Mouse (Mus musculus) heart, postnatal 0 days (tissue): ENCODE data around the gene Crybg3. TPM values are rescaled to one million over a fixed set of nuclear protein-coding genes. Genes with fewer than 3 reads are reported as not detected.

ENCODE experiments used
- ATAC-seq: fragments of 200-750 bp; cut with Nextera tagmentation; 2 replicates; pipeline ENCODE4 v1.8.0; 2017; ENCODE audit warnings: low read depth, moderate number of reproducible peaks, moderate library complexity; ENCODE audit not compliant: insufficient read depth
- DNase-seq: peaks from one replicate; pipeline ENCODE4 v3.0.0-alpha.2; 2016; ENCODE audit warnings: low spot score
- H3K27ac ChIP-seq: fragments of 300-500 bp; sonication (generic); 2 replicates; pipeline ENCODE4 v1.5.1; 2014; ENCODE audit warnings: low read depth, mild to moderate bottlenecking
- H3K27me3 ChIP-seq: fragments of 300-500 bp; sonication (generic); 2 replicates; pipeline ENCODE4 v1.6.1; 2014; ENCODE audit warnings: low read length, mixed read lengths; ENCODE audit not compliant: control insufficient read depth, insufficient read depth
- H3K36me3 ChIP-seq: fragments of 300-500 bp; sonication (generic); replicated peaks from 2 replicates; pipeline ENCODE4 v1.6.1; 2014; ENCODE audit warnings: low read length, mixed read lengths; ENCODE audit not compliant: control insufficient read depth, insufficient read depth
- H3K4me1 ChIP-seq: fragments of 300-500 bp; sonication (generic); 2 replicates; pipeline ENCODE4 v1.6.1; 2014; ENCODE audit warnings: antibody characterized with exemption; ENCODE audit not compliant: control insufficient read depth, insufficient read depth
- H3K4me2 ChIP-seq: fragments of 300-500 bp; sonication (generic); 2 replicates; pipeline ENCODE4 v1.6.1; 2014; ENCODE audit warnings: low read depth, mild to moderate bottlenecking, low read length, moderate library complexity
- H3K4me3 ChIP-seq: fragments of 300-500 bp; sonication (generic); 2 replicates; pipeline ENCODE4 v1.5.1; 2014; ENCODE audit warnings: low read depth, low read length
- H3K9ac ChIP-seq: fragments of 300-500 bp; sonication (generic); replicated peaks from 2 replicates; pipeline ENCODE4 v1.6.1; 2014; ENCODE audit warnings: low read depth, low read length, mixed read lengths
- H3K9me3 ChIP-seq: fragments of 300-500 bp; sonication (generic); replicated peaks from 2 replicates; pipeline ENCODE4 v1.6.1; 2016; ENCODE audit warnings: low read length; ENCODE audit not compliant: control insufficient read depth
- CTCF ChIP-seq: IDR thresholded peaks from 2 replicates; pipeline ENCODE4 v1.5.1; 2016; ENCODE audit warnings: antibody characterized with exemption, control low read depth, low read depth
- EP300 ChIP-seq: IDR thresholded peaks from 2 replicates; pipeline ENCODE4 v1.6.1; 2016; ENCODE audit warnings: antibody characterized with exemption, low read depth
- WGBS: fragments of 180-500 bp; shearing (Covaris S2); extraction: QIAGEN DNeasy Blood & Tissue Kit; methylation state at CpG from one replicate; pipeline ENCODE4 v1.1.7; 2014; 5-methylcytosine and 5-hydroxymethylcytosine counted together
- polyA plus RNA-seq: library from polyadenylated mRNA; unstranded; fragments of >200 nt; fragmentation: Nextera tagmentation; extraction: Ambion mirVana; gene quantifications from 2 replicates; pipeline ENCODE4 v1.2.1, GENCODE M21; 2015
- total RNA-seq: library from RNA; depleted of rRNA; stranded (reverse); fragments of >200 nt; gene quantifications from 2 replicates; pipeline ENCODE4 v1.2.3, GENCODE M21; 2014; ENCODE audit warnings: low replicate concordance

Gene Crybg3
- total and polyA plus RNA-seq, 2 experiments from 2014 or later = 8.9 to 26.9 TPM

GRCm38 (mm10) chr16:59493199-59493598 lies 107.6 kb downstream of the Crybg3 start:
- H3K9me3 ChIP-seq = no peaks in the 10 kb centered on the region
- H3K4me1 ChIP-seq = no peaks in the 10 kb centered on the region
- peaks cover 90% of the 10 kb centered on the region for H3K36me3 ChIP-seq
- WGBS = 78% methylated on average over 14 of the region's 14 CpGs
- H3K4me2 ChIP-seq = no peak overlapping the region
- H3K27ac ChIP-seq = no peak overlapping the region
- no peaks in the 10 kb centered on the region for H3K27me3 ChIP-seq
- H3K9ac ChIP-seq = no peak overlapping the region
- H3K4me3 ChIP-seq = no peak overlapping the region
- DNase-seq (no peak), ATAC-seq (no peak)
- TF ChIP-seq EP300 = no peak
- TF ChIP-seq CTCF = no peak

GRCm38 (mm10) chr16:59487975-59488548 lies 112.7 kb downstream of the Crybg3 start:
- ATAC-seq (no peak), DNase-seq (no peak)
- Histone ChIP-seq H3K27ac (no peak overlapping the region), H3K27me3 (no peaks in the 10 kb centered on the region), H3K4me2 (no peak overlapping the region), H3K4me1 (no peaks in the 10 kb centered on the region), H3K9me3 (no peaks in the 10 kb centered on the region), H3K4me3 (no peak overlapping the region), H3K9ac (no peak overlapping the region), H3K36me3 (peaks cover 90% of the 10 kb centered on the region)
- WGBS = 64% methylated on average over 9 of the region's 9 CpGs
- TF ChIP-seq EP300 (no peak), CTCF (no peak)

GRCm38 (mm10) chr16:59487239-59487638 lies 113.5 kb downstream of the Crybg3 start:
- WGBS = 67% methylated on average over 7 of the region's 7 CpGs
- no peak for ATAC-seq
- H3K4me1 ChIP-seq = no peaks in the 10 kb centered on the region
- no peak overlapping the region for H3K9ac ChIP-seq
- DNase-seq = no peak
- H3K4me2 ChIP-seq = no peak overlapping the region
- H3K27ac ChIP-seq = no peak overlapping the region
- H3K4me3 ChIP-seq = no peak overlapping the region
- no peak for TF ChIP-seq EP300
- TF ChIP-seq CTCF = no peak
- H3K36me3 ChIP-seq = peaks cover 90% of the 10 kb centered on the region
- H3K27me3 ChIP-seq = no peaks in the 10 kb centered on the region
- H3K9me3 ChIP-seq = no peaks in the 10 kb centered on the region

GRCm38 (mm10) chr16:59477955-59478354 lies 122.8 kb downstream of the Crybg3 start:
- Histone ChIP-seq H3K36me3 (peaks cover 59% of the 10 kb centered on the region), H3K4me1 (no peaks in the 10 kb centered on the region), H3K9ac (no peak overlapping the region), H3K27ac (no peak overlapping the region), H3K4me2 (no peak overlapping the region), H3K27me3 (no peaks in the 10 kb centered on the region), H3K4me3 (no peak overlapping the region), H3K9me3 (no peaks in the 10 kb centered on the region)
- no peak for TF ChIP-seq CTCF
- no peak for TF ChIP-seq EP300
- 79% methylated on average over 3 of the region's 3 CpGs for WGBS
- ATAC-seq (no peak), DNase-seq (no peak)

- Histone ChIP-seq H3K4me3 (no peak overlapping the region), H3K9me3 (no peaks in the 10 kb centered on the region), H3K4me2 (no peak overlapping the region), H3K9ac (no peak overlapping the region), H3K27ac (no peak overlapping the region), H3K36me3 (peaks cover 30% of the 10 kb centered on the region), H3K4me1 (peaks cover 4% of the 10 kb centered on the region), H3K27me3 (no peaks in the 10 kb centered on the region)
- 12% methylated on average over 1 of the region's 1 CpGs for WGBS
- ATAC-seq (no peak), DNase-seq (no peak)
- TF ChIP-seq EP300 (no peak), CTCF (peak; percentile 88)
Observed at GRCm38 (mm10) chr16:59474788-59475187, 126.0 kb downstream of the Crybg3 start.

GRCm38 (mm10) chr16:59472546-59472945 lies 128.2 kb downstream of the Crybg3 start:
- Histone ChIP-seq H3K4me1 (peaks cover 4% of the 10 kb centered on the region), H3K4me2 (peak overlapping the region; percentile 62), H3K9me3 (no peaks in the 10 kb centered on the region), H3K27me3 (no peaks in the 10 kb centered on the region), H3K4me3 (peak overlapping the region; percentile 68), H3K27ac (no peak overlapping the region), H3K36me3 (peaks cover 10% of the 10 kb centered on the region), H3K9ac (peak overlapping the region; percentile 60; the same call in 1 of the 2 replicates)
- no peak for ATAC-seq
- DNase-seq = no peak
- WGBS = 45% methylated on average over 6 of the region's 6 CpGs
- TF ChIP-seq EP300 = no peak
- no peak for TF ChIP-seq CTCF
